Mouse (Mus musculus) CD4-positive naive resting alpha-beta T cell, adult 76 days (primary cell): ENCODE measurements around the gene Focad. TPM values are rescaled to one million over a fixed set of nuclear protein-coding genes. Genes with fewer than 3 reads are reported as not detected.

Source experiments
- total RNA-seq: library from RNA; stranded (reverse); gene quantifications from one replicate; pipeline ENCODE4 v1.2.4, GENCODE M21; 2023

The Focad gene
- 48.3 TPM for total RNA-seq

DNA sequence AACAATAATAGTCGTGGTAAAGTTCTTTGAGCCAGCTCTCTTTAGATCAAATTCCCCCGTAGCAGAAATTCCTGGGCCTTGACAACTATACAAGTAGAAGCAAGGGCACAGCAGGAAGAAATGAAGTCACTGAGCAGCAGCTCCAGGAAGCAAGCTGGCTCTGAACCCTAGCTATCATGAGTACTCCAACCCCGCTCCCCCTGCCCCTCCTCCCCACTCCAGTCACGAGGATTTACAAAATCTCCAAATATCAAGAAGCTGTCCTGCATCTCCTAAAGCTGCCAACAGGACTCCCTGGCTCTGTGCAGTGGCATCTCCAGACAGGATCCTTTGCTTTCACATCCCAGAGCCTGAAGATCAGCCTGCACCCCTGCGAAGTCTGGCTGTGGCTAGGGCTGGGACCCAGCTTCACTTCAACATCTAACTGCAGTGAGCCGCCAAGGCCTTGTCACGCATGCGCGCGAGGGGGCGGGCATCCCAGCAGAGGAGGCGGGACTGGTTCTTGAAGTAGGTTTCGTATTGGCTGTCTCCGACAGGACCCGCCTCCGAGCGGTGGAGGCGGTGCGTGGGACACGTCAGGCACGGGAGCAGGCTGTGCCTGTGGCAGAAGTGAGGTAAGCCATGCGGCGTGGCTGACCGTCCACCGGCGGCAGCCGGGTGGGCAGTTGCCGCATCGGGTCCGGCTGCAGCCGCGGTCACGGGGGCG, at the start of gene Focad:
TSS of gene Focad (plus strand) at position 568 of the 706 bp plus-strand sequence.

DNA sequence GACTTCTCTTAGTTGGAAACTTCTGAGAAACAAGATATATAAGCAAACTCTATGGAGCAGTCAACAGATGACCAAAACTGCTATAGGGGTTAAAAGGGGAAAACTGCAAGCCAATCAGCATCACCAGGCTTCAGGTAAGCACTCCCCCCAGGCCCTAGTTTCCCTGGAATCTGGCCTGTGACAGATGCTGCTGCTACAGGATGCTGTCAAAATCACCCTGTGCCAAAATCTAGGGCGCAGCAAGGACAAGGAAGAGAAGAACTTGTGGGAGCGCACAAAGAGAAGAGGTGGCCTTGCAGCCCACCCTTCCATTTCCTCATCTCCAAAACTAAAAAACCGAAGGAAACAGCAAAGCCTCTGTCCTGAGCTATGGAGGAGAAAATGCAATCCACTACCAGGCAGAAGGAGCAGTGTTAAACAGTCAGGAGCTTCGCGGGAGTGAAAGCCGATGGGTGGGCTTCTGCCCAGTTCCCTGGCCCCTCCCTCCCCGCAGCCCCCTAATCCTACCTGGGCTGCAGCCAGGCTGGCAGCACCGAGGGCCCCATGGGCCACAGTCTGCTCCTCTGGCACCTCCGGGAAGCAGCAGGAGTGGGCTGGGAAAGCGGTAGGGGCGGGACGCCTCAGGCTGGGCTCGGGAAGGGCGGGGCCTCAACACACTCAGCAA, 344.0 kb downstream of the Focad start, which contains the start of gene Hacd4:
TSS of gene Hacd4 (minus strand) at position 603 of the 664 bp plus-strand sequence.

Other genes with a start within 250 kb of the Focad start
- gene Mllt3, start 61.3 kb upstream of the Focad start, total RNA-seq = 170 TPM